Mouse (Mus musculus) lung, postnatal 36 days (tissue): ENCODE data around the gene Tada3.
A peak's percentile ranks its signal among the peaks of the same experiment; 100 is the strongest.

Experiments used
- DNase-seq: peaks from one replicate; pipeline ENCODE4 v3.0.0; 2022; ENCODE audit warnings: mixed read lengths

The Tada3 gene

DNA sequence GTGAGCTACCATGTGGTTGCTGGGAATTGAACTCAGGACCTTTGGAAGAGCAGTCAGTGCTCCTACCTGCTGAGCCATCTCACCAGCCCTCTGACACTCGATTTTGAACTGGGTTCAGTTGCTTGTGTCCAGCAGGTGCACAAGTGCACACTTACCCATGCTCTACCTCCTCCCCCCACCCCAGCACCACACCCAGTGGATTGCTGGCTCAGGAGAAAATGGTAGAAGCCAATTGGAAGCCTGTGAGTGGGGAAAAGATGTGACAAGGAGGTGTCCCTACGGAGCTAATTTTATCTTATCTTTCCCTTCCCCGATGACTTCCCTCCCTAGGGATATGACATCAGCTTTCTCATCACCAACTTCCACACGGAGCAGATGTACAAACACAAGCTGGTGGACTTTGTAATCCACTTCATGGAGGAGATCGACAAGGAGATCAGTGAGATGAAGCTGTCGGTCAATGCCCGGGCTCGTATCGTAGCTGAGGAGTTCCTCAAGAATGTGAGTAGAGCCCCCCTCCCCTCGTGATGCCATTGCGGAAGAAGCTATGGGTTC, 7.6 kb upstream of the Tada3 start:
- no peak for DNase-seq

DNA sequence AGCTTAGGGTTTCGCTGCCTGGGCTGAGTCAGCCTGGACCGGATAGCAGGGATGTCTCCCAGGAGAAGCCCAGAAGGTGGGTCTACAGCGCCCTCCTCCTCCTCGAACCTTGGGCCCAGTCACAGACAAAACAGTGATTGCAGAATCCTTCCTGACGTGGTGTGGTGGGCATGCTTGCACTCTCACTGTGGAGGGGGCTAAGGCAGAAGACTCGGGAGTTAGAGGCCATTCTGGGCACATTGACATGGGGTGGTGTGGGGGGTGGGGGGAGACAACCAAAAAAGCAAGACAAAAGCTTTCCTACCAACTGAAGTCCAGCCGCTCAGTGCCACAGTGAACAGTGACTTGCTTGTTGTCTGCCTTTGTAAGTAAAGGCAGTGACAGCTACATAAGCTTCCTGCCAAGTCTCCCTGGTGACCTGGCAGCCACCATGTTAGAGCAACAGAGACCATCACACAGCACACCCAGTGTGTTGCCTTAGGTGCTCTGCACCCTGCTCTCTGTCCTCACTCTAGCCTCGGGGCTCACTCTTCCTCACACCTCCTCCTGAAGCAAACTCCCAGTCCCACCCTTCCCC, 6.8 kb upstream of the Tada3 start:
- DNase-seq = no peak

GRCm38 (mm10) chr6:113380480-113380879, 2.8 kb upstream of the Tada3 start:
- no peak for DNase-seq

- DNase-seq = peak; percentile 44
Measured at GRCm38 (mm10) chr6:113379246-113379645, 1.6 kb upstream of the Tada3 start.

DNA sequence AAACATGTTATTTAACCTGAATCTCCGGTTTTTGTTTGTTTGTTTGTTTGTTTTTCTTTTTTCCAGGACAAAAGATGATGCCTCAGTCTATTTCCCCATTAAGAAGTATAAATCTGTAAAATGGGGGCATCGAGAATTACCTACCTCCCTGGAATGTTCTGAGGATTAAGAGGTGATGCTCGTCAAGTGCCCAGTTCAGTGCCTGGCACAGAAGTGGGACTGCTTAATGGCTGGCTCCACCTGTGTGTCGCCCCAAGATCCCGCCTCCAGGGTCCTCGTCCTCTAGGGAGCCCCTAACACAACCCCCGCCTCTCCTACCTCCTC, 549 bp downstream of the Tada3 start:
- DNase-seq = no peak

DNA sequence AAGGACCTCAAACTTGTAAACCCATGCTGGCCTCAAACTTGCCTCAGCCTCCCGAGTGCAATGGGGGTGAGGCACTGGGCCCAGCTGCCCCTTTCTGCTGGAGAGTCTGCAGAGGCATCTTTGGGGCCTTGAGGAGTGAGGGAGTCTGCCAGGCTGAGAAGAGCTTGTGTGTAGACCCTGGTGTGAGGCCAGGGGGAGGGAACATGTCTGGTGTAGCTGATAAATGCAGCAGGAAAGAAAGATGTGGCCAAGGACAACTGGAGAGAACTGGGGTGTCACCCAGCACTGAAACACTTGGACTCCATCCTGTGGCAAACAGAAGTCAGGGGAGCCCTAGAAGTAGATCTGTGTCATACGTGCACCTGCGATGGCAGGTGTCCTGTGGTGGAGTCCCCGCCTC, 4.2 kb downstream of the Tada3 start:
- DNase-seq = no peak

- DNase-seq = no peak
Measured at GRCm38 (mm10) chr6:113370194-113370929, 7.3 kb downstream of the Tada3 start.

DNA sequence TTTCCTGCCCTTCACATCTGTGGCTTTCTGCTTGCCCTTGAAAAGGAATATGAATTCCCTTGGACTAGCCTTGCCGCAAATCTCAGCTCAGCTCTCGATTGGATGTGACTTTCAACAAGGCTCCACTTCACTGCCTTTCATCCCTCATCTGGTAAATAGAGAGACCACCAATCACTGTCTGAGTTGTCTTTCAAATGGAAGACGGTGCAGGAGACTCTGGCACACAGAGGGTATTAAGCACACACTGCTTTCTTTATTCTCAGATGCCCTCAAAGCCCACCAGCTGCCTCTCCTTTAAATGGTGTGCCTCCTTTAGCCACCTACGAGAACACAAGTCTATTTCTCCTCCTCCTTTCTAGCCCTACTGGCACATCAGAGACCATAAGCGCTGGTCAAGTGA, 9.1 kb downstream of the Tada3 start:
- DNase-seq = no peak

- no peak for DNase-seq
Measured at GRCm38 (mm10) chr6:113368124-113368523, 9.6 kb downstream of the Tada3 start.

DNA sequence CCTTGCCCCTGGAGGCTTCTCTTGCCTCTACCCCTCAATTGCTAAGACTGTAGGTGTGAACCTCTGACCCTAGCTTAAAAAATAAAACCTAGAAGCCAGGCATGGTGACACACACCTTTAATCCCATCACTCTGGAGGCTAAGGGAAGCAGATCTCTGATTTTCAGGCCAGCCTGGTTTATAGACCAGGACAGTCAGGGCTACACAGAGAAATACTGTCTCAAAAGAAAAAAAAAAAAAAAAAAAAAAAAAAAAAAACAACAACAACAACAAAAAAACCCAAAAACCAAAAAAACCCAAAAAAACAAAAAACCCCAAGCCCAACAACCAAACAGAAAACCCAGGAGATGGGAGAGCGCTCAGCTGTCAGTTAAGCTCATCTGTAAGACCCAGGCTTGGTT, 10.1 kb downstream of the Tada3 start:
- DNase-seq = no peak

- DNase-seq = no peak
Measured at GRCm38 (mm10) chr6:113366639-113367038, 11.0 kb downstream of the Tada3 start.

DNA sequence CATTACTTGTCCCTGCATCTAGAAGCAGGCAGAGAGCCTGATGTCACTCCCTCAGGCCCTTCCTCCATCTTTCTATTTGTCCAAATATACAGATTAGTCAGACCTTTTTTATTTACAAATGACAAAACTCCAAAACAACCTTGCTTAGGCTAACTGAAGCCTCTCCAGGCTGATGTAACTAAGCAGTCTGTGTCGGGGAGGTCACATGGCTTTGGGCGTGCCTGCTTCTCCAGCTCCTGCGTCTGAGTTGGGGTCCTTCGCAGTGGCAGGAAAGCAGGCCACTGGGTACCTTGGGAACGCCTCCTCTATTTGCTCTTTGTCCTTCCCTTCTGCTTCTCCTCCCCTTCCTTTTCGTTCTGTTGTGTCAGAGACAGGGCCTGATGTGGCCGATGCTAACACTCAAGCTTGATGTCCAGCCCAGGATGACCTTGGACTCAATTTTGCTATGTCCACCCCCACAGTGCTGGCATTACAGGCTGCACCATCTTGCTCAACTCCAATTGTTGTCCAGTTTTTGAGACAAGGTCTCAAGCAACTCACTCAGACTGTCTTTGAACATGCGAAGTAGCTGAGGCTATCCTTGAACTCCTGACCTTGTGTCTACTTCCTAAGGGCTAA, 13.1 kb downstream of the Tada3 start:
- DNase-seq = no peak

GRCm38 (mm10) chr6:113362241-113362640, 15.4 kb downstream of the Tada3 start:
- no peak for DNase-seq

GRCm38 (mm10) chr6:113361476-113361875, 16.2 kb downstream of the Tada3 start:
- DNase-seq = no peak

GRCm38 (mm10) chr6:113353696-113354095, 24.0 kb downstream of the Tada3 start:
- DNase-seq = peak; percentile 50

DNA sequence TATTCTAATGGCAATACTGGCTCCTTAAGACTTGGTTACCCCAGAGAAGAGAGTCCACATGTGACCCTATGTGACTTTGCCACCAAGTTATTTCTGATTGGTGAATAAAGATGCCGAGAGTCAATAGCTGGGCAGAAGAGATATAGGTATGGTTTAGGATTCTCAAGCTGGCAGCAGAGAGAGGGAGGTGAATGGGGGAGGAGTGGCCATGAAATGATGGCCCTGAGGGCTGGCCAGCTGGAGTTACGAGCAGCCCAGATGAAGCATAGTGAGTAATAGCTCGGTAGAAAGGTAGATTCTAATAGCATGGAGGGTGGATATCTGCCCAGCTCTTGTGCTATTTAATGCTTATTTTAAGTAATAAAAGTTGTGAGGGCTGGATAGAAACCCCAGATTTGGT, 24.9 kb downstream of the Tada3 start:
- DNase-seq = no peak

DNA sequence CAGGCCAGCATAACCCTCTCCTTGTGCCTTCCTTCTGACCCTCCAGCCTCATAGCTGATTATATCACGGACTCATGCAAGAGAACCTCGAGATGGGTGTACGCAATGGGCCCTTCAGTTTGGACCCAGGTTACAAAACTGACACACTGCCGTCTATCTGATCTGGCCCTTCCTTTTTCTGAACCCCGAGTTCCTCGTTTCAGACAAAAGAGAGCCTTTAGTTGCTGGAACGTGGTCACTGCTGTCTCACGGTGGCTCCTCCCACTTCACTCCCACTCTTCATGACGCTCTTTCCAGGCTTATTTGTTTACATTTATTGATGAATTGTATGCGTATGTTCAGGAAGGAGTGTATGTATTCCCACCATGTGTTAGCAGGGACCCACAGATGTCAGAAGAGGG, 26.0 kb downstream of the Tada3 start:
- DNase-seq = peak; percentile 33

DNA sequence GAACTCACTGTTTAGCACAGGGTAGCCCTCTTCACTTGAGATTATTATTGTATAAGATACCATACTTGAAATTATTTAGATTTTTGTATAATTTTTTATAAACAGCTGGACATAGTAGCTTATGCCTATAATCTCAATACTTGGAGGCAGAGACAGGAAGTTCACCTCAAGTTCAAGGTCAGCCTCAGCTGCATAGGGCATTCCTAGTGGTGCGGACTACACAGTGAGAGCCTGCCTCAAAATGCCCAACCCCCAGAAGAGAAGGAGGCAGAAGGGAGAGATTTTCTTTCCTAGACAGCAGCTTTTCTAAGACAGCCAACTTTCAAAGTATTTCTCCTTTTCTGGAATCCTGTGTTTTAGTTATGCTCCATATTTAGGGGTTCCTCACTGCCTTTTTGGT, 26.5 kb downstream of the Tada3 start:
- no peak for DNase-seq

- no peak for DNase-seq
Measured at GRCm38 (mm10) chr6:113350538-113350937, 27.1 kb downstream of the Tada3 start.

- no peak for DNase-seq
Measured at GRCm38 (mm10) chr6:113346897-113347296, 30.8 kb downstream of the Tada3 start.

GRCm38 (mm10) chr6:113344321-113344720, 33.4 kb downstream of the Tada3 start:
- DNase-seq = peak; percentile 95

DNA sequence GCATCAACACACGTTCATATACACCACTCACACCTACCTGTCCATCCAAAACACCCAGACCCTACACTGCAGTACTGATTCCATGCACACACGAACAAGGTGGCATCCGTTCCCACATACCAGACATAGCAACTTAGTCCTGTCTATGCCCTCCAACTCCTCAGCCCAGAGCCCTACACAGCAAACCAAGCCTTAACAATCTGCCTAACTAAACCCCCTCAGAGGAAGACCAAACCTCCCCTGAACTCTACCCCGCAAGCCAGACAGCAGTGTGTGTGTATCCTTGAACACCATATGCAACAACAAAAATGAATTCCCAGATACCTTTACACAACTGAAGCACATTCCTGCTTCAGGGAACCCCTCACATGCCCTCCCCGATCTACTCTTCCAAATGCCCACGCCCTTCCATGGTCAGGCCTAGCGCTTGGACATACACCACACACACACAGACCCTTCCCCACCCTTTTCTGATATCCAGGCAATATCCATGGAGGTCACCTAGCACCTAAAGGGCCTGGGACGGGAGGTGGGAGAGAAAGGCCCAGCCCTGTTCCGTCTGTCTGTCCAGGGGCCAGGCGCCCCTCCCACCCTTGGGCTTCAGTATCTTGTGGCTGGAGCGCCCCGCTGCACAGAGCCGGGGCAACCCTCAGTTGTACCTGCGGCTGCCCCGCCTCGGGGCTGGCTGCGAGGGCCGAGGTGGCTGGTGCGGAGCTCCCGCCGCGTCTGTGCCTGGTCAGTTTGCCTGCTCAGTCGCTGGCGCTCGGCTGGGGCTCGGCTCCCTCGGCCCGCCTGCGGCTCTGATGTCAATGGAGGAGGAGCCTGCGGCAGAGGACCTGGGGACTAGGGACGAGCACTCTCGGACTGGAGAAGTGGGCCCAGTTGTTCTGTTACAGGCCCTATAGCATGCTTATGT, 34.2 kb downstream of the Tada3 start, which contains the start of gene Camk1:
Gene Camk1 (minus strand): TSS at position 808 of the 916 bp plus-strand sequence.
- DNase-seq = peak; percentile 87

DNA sequence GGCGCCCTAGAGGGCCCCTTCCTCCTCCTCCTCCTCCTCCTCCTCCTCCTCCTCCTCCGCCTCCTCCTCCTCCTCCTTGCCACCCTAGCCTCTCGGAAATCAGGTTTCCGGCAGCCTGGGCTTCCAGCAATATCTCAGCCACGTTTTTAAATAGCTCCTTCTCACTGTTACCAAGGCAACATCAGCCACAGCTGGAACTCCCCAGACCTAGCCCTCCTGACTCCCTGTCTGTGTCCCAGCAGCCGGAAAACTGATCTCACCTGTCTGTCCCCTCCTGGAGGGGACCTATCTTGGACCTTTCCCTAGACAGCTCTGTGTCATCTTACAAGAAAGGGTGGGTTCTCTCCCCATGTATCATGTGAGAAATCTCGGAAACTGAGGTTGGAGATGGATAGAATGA, 35.4 kb downstream of the Tada3 start:
- DNase-seq = peak; percentile 10
